Mouse (Mus musculus): Measurements from ENCODE around the gene Zfp984. TPM values are rescaled to one million over a fixed set of nuclear protein-coding genes. Genes with fewer than 3 reads are reported as not detected.
"Not testable (repeated sequence)": the region's sequence is repeated elsewhere in the genome, so short reads cannot be mapped to it uniquely, and the experiment has no call there.

The Zfp984 gene
- total and polyA plus RNA-seq, 2 experiments from 2014 or later = 3.1 to 3.7 TPM

DNA sequence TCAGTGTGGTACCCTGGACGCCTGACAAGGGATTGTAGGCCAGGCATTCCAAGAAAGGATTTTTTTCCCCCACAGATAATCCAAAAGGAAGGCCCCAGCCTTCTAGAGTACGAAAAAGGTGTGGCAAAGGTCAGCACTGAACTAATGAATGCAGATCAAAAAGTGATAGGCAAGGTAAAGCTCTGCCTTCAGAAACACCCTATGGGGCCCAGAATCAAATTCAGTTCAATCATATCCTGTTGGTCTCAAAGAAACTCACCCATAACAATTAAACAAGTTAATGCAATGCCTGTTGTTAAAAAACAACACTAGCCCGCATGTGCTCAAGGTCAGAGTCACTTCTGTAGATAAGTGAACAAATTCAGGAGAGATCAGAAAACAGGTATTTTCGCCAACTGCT, 14.8 kb upstream of the Zfp984 start:
- H3K4me1 ChIP-seq (ENCODE audit: insufficient read depth, low read length) = no peaks in the 10 kb centered on the region
- H3K9ac ChIP-seq (replicated peaks; ENCODE audit: low read length, poor library complexity, severe bottlenecking) = no peak overlapping the region
- H3K36me3 ChIP-seq (ENCODE audit: insufficient read depth, low read length) = peaks cover 36% of the 10 kb centered on the region
- DNase-seq (ENCODE audit: low spot score) = no peak
- ATAC-seq (ENCODE audit: low FRiP score) = no peak
- no peak for TF ChIP-seq CTCF (IDR thresholded peaks at IDR 0.05)
- H3K9me3 ChIP-seq (ENCODE audit: low read length) = peaks cover 69% of the 10 kb centered on the region
- 96% methylated on average over 4 of the region's 4 CpGs for WGBS
- H3K27ac ChIP-seq (ENCODE audit: low read depth, low read length) = no peak overlapping the region
- no peak overlapping the region for H3K4me2 ChIP-seq (ENCODE audit: low read depth, low read length, poor library complexity, severe bottlenecking)
- H3K27me3 ChIP-seq (ENCODE audit: insufficient read depth, low read length) = no peaks in the 10 kb centered on the region
- no peak overlapping the region for H3K4me3 ChIP-seq (ENCODE audit: low read depth, low read length)

GRCm38 (mm10) chr4:147821414-147821813, 11.8 kb upstream of the Zfp984 start:
- H3K9ac ChIP-seq (replicated peaks; ENCODE audit: low read length, poor library complexity, severe bottlenecking); DNase-seq (ENCODE audit: low spot score); H3K4me1 ChIP-seq (ENCODE audit: insufficient read depth, low read length); H3K27me3 ChIP-seq (ENCODE audit: insufficient read depth, low read length); H3K4me3 ChIP-seq (ENCODE audit: low read depth, low read length); ATAC-seq (ENCODE audit: low FRiP score); H3K27ac ChIP-seq (ENCODE audit: low read depth, low read length); H3K4me2 ChIP-seq (ENCODE audit: low read depth, low read length, poor library complexity, severe bottlenecking): not testable (repeated sequence)
- WGBS = 87% methylated on average over 3 of the region's 3 CpGs
- H3K36me3 ChIP-seq (ENCODE audit: insufficient read depth, low read length) = peaks cover 16% of the 10 kb centered on the region
- peaks cover 47% of the 10 kb centered on the region; the same call in 1 of the 2 replicates for H3K9me3 ChIP-seq (ENCODE audit: low read length)

GRCm38 (mm10) chr4:147819659-147820058, 10.1 kb upstream of the Zfp984 start:
- H3K4me3 ChIP-seq (ENCODE audit: low read depth, low read length); ATAC-seq (ENCODE audit: low FRiP score): not testable (repeated sequence)

GRCm38 (mm10) chr4:147814592-147815167, 5.1 kb upstream of the Zfp984 start:
- TF ChIP-seq CTCF (IDR thresholded peaks at IDR 0.05) = peak; percentile 52
- H3K27ac ChIP-seq (ENCODE audit: low read depth, low read length) = no peak overlapping the region
- 83% methylated on average over 2 of the region's 2 CpGs for WGBS
- H3K4me3 ChIP-seq (ENCODE audit: low read depth, low read length) = no peak overlapping the region
- no peaks in the 10 kb centered on the region for H3K4me1 ChIP-seq (ENCODE audit: insufficient read depth, low read length)
- H3K27me3 ChIP-seq (ENCODE audit: insufficient read depth, low read length) = no peaks in the 10 kb centered on the region
- ATAC-seq (ENCODE audit: low FRiP score) (no peak), DNase-seq (ENCODE audit: low spot score) (no peak)
- H3K9me3 ChIP-seq (ENCODE audit: low read length) = 0 out of 2 replicates have a peak, but pooled peaks cover 11% of the 10 kb centered on the region
- H3K9ac ChIP-seq (replicated peaks; ENCODE audit: low read length, poor library complexity, severe bottlenecking) = no peak overlapping the region
- H3K36me3 ChIP-seq (ENCODE audit: insufficient read depth, low read length) = no peaks in the 10 kb centered on the region
- H3K4me2 ChIP-seq (ENCODE audit: low read depth, low read length, poor library complexity, severe bottlenecking) = no peak overlapping the region

More at GRCm38 (mm10) chr4:147819659-147820058, 10.1 kb upstream of the Zfp984 start:
- peaks cover 37% of the 10 kb centered on the region; the same call in 1 of the 2 replicates for H3K9me3 ChIP-seq (ENCODE audit: low read length)
- not testable (repeated sequence) for H3K4me2 ChIP-seq (ENCODE audit: low read depth, low read length, poor library complexity, severe bottlenecking); H3K27me3 ChIP-seq (ENCODE audit: insufficient read depth, low read length); H3K27ac ChIP-seq (ENCODE audit: low read depth, low read length); H3K36me3 ChIP-seq (ENCODE audit: insufficient read depth, low read length); H3K9ac ChIP-seq (replicated peaks; ENCODE audit: low read length, poor library complexity, severe bottlenecking); DNase-seq (ENCODE audit: low spot score); H3K4me1 ChIP-seq (ENCODE audit: insufficient read depth, low read length)
- 88% methylated on average over 7 of the region's 7 CpGs for WGBS

DNA sequence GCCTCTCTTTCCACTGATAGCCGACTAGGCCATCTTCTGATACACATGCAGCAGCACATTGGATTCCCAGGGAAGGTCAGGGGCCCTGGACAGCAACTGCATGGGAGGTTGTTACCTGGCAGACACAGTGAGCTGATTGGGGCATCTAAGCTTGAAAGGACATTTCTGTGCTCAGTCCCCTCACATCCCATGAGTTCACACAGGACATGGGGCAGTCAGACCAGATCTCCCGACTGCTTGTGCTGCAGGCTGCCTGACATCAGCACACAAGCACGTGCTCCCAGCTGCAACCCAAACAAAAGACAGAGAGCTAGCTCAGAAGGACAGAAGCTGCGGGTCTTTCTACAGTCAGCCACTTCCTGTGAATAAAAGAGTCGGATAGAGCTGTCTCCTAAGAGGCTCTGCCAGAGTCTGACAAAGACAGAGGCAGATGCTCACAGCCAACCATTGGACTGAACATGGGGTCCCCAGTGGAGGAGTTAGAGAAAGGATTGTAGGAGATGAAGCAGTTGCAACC, 3.7 kb upstream of the Zfp984 start:
- WGBS = 41% methylated on average over 5 of the region's 5 CpGs
- no peak overlapping the region for H3K4me2 ChIP-seq (ENCODE audit: low read depth, low read length, poor library complexity, severe bottlenecking)
- H3K9ac ChIP-seq (replicated peaks; ENCODE audit: low read length, poor library complexity, severe bottlenecking) = no peak overlapping the region
- ATAC-seq (ENCODE audit: low FRiP score) = no peak
- DNase-seq (ENCODE audit: low spot score) = no peak
- 0 out of 2 replicates have a peak, but pooled peaks cover 11% of the 10 kb centered on the region for H3K9me3 ChIP-seq (ENCODE audit: low read length)
- H3K27ac ChIP-seq (ENCODE audit: low read depth, low read length) = no peak overlapping the region
- no peaks in the 10 kb centered on the region for H3K4me1 ChIP-seq (ENCODE audit: insufficient read depth, low read length)
- no peaks in the 10 kb centered on the region for H3K27me3 ChIP-seq (ENCODE audit: insufficient read depth, low read length)
- no peak overlapping the region for H3K4me3 ChIP-seq (ENCODE audit: low read depth, low read length)
- no peaks in the 10 kb centered on the region for H3K36me3 ChIP-seq (ENCODE audit: insufficient read depth, low read length)
- TF ChIP-seq CTCF (IDR thresholded peaks at IDR 0.05) = no peak

GRCm38 (mm10) chr4:147809966-147810304, 347 bp upstream of the Zfp984 start:
- WGBS = 44% methylated on average over 2 of the region's 2 CpGs
- not testable (repeated sequence) for H3K9me3 ChIP-seq (ENCODE audit: low read length); H3K4me1 ChIP-seq (ENCODE audit: insufficient read depth, low read length); H3K9ac ChIP-seq (replicated peaks; ENCODE audit: low read length, poor library complexity, severe bottlenecking); H3K27me3 ChIP-seq (ENCODE audit: insufficient read depth, low read length); DNase-seq (ENCODE audit: low spot score); ATAC-seq (ENCODE audit: low FRiP score); H3K36me3 ChIP-seq (ENCODE audit: insufficient read depth, low read length); H3K27ac ChIP-seq (ENCODE audit: low read depth, low read length)
- Histone ChIP-seq H3K4me2 (ENCODE audit: low read depth, low read length, poor library complexity, severe bottlenecking) (peak overlapping the region; percentile 51; the same call in 1 of the 2 replicates), H3K4me3 (ENCODE audit: low read depth, low read length) (peak overlapping the region; percentile 32; the same call in 1 of the 2 replicates)

DNA sequence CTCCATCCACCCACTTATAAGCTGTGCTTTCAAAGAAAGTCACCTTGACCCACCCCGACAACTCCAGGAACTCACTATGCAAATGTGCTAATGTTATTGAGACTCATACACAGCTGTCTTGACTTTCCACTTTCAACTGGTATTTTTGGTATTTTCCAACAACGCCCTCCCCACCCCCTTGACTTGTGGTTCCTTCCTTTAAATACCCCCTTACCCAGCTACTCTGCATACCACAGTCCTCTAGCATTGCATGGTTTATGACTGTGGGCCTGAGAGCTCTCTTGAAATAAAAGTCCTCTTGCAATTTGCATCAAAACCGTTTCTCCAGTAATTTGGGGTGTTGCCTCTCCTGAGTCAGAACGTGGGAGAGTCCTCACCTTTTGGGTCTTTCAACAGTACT, 1.1 kb downstream of the Zfp984 start:
- H3K36me3 ChIP-seq (ENCODE audit: insufficient read depth, low read length); H3K4me2 ChIP-seq (ENCODE audit: low read depth, low read length, poor library complexity, severe bottlenecking): not testable (repeated sequence)
- 78% methylated on average over 4 of the region's 4 CpGs for WGBS

GRCm38 (mm10) chr4:147795308-147795707, 14.3 kb downstream of the Zfp984 start:
- DNase-seq (ENCODE audit: low spot score); H3K27me3 ChIP-seq (ENCODE audit: insufficient read depth, low read length); ATAC-seq (ENCODE audit: low FRiP score); H3K27ac ChIP-seq (ENCODE audit: low read depth, low read length); H3K4me3 ChIP-seq (ENCODE audit: low read depth, low read length); H3K36me3 ChIP-seq (ENCODE audit: insufficient read depth, low read length); H3K9ac ChIP-seq (replicated peaks; ENCODE audit: low read length, poor library complexity, severe bottlenecking); H3K4me1 ChIP-seq (ENCODE audit: insufficient read depth, low read length); H3K4me2 ChIP-seq (ENCODE audit: low read depth, low read length, poor library complexity, severe bottlenecking): not testable (repeated sequence)
- H3K9me3 ChIP-seq (ENCODE audit: low read length) = peaks cover 16% of the 10 kb centered on the region
- WGBS = 94% methylated on average over 1 of the region's 1 CpGs

More for the DNA sequence above, 1.1 kb downstream of the Zfp984 start:
- not testable (repeated sequence) for H3K27ac ChIP-seq (ENCODE audit: low read depth, low read length); H3K27me3 ChIP-seq (ENCODE audit: insufficient read depth, low read length); H3K9me3 ChIP-seq (ENCODE audit: low read length); DNase-seq (ENCODE audit: low spot score); H3K9ac ChIP-seq (replicated peaks; ENCODE audit: low read length, poor library complexity, severe bottlenecking); H3K4me3 ChIP-seq (ENCODE audit: low read depth, low read length); ATAC-seq (ENCODE audit: low FRiP score); H3K4me1 ChIP-seq (ENCODE audit: insufficient read depth, low read length)
